Mouse (Mus musculus): ENCODE measurements at regions not wholly inside any gene's neighbourhood (a gene's known extent, or its start where the extent isn't known, plus 50 kb on each side); places are given as distances from the start of the nearest gene placed in this dataset.

- TF ChIP-seq GATA1 (IDR thresholded peaks at IDR 0.05; ENCODE audit: borderline replicate concordance, low read length), result no peak
- TF ChIP-seq FLI1 (IDR thresholded peaks at IDR 0.05; ENCODE audit: low read length), result no peak
Measured at GRCm38 (mm10) chrX:99198961-99199631, 63.2 kb downstream of the Efnb1 start.
